Mouse (Mus musculus) testis, postnatal 10 days (tissue): ENCODE measurements around the gene Atad5.
"Not testable (repeated sequence)": the region's sequence is repeated elsewhere in the genome, so short reads cannot be mapped to it uniquely, and the experiment has no call there.

Experiments used
- DNase-seq: peaks from one replicate; pipeline ENCODE4 v3.0.0; 2021; ENCODE audit warnings: low spot score

Gene Atad5

DNA sequence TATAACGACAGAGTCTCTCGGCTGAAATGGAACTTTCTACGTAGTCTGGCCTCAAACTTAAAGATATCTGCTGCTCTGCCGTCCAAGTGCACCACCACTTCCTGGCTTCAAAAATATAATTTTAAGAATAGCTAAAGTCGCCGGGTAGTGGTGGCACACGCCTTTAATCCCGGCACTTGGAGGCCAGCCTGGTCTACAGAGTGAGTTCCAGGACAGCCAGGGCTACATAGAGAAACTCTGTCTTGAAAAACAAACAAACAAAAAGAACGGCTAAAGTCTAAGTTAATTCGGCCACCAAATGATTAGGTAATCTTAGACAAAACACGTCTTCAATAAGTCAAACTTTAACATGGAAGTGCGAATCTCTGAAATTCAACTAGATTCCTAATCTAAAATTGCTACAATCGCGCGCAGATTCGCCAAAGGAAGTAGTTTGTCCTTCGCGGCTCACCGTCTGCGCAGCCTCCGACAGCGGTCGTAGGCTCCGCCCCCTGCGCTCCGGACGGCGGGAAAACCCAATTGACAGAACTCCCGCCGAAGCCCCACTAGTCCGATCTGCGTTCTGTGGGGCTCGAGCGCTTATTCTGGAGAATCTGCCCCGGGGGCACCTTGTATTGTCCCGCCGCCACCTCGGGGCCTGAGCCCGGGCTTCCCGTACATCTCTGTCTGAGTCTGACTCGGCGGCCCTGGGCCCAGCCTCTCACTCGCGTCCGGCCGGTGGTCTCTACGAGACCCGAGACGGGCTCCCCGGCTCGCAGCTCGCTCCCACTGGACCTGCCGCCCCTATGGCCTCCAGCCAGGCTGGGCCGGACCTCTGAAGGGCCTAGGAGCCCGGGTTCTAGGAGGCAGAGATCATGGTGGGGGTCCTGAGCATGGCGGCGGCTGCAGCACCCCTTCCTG lies at the start of gene Atad5:
Atad5 (plus strand) TSS at position 484 of the 900 bp plus-strand sequence.
- peak; percentile 97 for DNase-seq

DNA sequence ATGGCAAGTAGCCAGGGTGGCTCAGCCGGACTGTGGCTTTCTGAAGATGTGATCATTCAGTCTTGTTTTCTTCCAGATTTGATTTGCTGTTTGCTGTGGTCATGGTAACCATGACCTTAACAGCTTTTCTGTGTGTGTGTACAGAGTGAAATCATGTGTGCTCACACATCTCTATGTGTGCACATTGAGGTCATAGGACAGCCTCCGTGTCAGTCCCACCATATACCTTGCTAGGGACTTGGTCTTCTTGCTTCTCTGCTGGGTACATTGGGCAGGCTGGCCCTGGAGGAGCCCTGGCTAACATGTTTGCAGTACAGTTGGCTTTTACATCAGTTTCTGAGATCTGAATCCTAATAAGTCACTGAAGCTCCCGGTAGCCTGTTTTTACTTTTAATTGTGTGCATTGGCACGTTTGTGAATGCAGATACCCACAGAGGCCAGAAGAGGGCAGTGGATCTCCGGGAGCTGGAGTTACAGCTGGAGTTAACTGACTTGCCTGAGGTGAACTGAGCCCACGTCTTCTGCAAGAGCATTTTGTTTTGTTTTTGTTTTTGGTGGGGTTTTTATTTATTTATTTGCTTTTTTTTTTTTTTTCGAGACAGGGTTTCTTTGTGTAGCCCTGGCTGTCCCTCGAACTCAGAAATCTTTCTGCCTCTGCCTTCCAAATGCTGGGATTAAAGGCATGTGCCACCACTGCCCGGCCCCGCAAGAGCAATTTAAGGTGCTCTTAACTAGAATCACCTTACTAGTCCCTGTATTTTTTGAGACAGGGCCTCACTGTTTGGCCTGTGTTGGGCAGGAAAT lies 46.4 kb upstream of the Atad5 start:
- peak; percentile 54 for DNase-seq

DNA sequence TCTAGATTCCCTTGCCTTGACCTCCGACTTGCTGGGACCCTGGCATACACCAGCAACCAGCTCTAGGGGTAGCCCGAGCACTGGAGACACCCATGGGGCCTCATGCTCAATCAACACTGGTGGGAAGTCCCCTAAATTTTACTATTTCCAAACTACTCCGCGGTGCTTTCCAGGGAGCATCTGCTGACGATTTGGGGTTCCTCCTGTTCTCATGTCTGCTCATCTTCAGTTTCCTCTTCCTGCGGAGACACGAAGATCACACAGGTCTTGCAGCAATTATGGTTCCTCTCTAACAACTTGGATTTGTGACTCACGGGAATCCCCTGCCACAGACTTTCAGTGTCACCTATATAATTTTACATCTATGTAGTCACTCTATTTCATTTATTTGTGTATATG lies 45.8 kb upstream of the Atad5 start:
- no peak for DNase-seq

DNA sequence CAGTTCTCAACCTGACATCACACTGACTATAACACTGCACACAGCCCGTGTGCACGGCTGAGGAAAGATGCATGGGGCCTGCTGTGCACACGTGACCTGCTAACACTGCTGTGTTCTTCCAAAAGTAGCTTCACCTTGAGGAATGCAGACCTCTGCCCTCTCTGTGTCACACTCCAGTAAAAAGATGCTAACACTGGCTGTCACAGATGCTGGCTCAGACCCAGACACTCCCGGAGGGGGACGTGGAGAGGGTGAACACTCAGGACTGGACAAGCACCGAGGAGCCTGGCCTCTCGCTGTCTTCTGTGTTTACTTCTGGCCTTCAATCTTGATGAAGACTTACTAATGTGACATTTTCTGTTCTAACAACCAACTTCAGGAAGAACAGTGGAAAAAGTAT lies 42.3 kb upstream of the Atad5 start:
- DNase-seq = no peak

DNA sequence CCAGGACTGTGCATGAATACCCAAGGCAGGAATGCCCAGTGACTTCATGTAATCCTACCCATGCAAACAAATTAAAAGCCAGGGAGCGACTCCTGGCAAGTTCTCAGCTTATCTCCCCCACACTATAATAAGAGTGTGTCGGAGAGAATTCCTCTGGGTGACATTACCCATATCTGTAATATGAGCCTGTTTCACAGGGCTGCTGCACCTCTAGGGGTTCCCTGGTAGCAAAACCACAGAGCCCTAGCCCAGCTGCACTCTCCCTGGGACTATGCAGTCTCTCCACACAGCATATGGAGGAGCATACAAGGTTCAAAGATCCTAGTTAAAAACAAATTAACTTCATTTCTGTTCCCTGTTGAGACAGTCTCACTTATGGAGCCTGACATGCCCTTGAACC lies 39.1 kb upstream of the Atad5 start:
- DNase-seq = no peak

DNA sequence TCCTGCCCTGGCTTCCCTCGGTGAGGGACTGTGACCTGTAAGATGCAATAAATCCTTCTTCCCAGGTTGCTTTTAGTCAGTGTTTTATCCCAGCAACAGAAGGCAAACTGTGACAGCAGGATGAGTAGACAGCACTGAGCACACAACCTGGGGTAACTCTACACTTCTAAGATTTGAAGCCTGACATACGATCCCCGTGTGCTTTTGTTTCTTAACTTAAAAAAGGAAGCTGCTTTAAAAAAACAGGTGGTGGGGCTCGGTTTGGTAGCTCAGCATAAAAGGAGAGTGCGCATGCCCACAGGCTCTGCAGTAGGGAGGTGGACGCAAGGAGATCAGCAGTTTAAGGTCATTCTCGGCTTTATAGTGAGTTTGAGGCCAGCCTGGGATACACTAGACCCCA lies 36.7 kb upstream of the Atad5 start:
- DNase-seq = no peak

DNA sequence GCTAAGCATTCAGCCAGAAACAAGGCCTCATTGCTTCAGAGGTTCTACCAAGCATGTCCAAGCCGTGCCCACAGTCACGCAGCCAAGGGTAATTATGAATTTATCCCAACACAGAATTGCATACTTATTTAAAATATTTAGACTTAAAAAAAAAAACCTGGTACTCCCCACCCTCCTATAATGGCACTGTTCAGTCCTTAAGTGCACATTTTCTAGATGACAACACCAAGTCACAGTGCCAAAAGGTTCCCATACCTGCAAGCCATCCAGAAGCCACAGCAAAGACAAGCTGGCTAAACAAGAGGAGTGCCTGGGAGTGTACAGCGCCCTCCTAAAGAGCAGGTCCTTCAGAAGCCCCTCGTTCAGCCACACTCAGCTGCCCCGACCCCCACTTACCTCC lies 36.0 kb upstream of the Atad5 start:
- DNase-seq = no peak

DNA sequence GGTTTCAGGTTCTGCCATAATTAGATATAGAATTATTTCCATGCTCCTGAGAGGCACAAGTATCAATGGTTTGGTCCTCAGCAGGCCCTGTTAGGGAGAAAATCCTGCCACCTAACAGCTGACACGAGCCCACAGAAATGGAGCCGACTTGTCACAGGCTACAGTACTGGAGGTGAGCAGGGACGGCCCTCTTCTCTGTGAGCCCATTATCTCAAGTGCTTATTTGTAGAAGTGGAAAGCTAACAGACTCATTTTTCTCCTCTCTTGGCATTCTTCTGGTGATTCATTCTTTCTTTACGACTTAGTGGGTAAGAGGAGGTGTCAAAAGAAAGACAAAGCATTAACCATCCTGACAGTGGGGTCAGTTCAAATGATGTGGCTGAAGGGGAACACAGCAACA lies 34.5 kb upstream of the Atad5 start:
- DNase-seq = no peak

DNA sequence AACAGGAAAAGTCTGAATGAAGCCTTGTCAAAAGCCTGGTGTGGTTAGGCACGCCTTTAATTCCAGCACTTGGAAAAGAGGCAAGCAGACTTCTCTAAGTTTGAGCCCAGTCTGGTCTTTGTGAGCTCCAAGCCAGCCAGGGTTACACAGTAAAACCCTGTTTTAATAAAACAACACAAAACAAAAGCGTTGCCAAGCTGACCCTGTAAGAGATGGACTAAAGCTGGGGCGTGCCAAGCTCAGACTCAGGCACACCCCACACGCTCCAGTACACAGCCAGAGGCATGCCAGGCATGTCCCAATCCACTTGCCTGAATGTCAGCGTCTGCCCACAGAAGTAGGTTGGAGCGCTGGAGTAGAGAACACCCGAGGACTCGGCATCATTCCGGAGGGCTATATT lies 33.1 kb upstream of the Atad5 start:
- DNase-seq = no peak

DNA sequence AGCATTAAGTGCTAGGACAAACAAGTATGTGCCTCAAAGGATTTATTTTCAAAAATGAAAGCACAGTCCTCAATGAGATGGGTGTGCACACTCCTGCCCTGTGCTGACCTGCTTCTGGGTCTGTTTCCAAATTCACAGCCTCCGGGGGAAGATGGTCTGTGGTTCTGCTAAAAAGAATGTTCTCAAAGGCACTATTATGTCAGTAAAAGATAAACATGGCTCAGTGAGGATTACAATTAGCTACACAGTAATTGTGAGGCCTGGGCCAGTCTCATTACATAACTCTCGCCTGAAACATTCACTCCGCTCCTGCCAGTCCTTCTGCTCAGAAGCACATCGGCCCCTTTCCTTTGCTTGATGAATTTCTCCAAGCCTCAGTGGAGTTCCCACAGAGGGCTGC lies 27.0 kb upstream of the Atad5 start:
- DNase-seq = peak; percentile 54

DNA sequence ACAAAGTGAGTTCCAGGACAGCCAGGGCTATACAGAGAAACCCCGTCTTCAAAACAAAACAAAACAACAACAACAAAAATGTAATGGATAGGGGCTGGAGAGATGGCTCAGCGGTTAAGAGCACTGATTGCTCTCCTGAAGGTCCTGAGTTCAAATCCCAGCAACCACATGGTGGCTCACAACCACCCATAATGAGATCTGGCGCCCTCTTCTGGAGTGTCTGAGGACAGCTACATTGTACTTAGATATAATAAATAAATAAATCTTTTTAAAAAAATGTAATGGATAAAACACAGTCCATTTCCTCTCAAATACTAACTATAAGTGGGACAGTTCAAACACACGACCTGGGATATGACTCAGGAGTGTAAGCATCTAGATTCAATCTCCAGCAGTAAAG lies 22.8 kb upstream of the Atad5 start:
- DNase-seq = not testable (repeated sequence)

DNA sequence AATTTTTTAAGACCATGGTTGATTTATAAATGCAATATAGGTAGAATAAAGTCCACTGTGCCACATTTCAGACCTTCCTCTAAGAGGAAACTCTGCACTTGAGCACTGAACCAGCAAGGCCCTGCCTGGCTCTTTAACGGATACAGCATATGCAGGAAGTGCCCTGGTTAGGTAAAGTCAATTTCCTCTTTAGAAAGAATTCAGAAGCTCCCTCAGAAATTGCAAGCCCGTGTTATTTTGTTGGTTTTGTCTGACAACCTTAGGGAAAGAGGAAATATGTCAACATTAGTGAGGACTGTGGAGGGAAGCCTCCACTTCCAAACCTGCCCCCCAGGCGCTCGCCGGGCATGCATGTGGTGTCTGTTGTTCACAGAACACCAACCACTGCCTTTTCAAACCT lies 21.6 kb upstream of the Atad5 start:
- no peak for DNase-seq

DNA sequence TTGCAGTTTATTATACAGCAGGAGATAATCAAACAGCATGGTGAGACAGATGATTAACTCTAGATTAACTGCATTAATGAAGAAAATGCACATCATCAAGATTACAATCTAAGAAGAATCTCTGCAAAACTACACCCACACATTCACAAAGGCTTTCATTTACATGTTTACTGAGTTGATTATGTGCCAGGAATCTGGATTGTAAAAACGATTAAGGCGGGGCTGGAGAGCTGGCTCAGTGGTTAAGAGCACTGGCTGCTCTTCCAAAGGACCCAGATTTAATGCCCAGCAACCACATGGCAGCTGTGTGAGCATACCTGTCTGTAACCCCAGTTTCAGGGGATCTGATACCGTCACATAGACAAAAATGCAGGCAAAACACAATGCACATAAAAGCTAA lies 19.4 kb upstream of the Atad5 start:
- no peak for DNase-seq

DNA sequence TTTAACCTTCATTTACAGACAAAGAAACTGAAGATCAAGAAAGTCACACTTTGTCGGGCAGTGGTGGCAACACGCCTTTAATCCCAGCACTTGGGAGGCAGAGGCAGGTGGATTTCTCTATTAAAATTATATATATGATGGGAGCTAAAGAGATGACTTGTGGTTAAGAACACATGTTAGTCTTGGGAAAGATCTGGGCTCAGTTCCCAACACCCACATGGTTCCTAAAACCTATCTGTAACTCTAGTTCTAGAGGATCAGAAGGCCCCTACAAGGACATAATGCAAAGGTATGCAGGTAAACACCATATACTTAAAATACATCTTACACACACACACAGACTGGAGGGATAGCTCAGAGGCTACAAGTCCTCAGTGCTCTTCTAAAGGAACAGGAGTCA lies 18.2 kb upstream of the Atad5 start:
- no peak for DNase-seq

DNA sequence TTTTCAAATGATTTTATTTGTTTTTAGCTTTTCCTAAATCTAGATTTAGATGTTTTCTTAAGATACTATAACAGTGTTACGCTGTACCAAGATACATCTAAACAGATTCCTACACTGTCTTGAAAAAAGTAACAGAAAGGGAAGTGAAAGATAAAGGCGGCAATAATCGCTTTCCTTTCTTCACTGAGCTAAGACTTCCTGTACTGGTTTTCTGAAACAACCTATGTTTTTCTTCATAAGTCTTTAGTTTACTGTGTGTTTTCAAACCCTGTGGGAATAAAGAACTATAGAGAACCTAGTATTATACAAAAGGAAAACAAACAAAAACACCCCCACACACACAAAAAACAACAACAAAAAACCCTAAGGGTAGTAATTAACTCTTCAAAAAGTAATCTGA lies 16.8 kb upstream of the Atad5 start:
- DNase-seq = no peak

DNA sequence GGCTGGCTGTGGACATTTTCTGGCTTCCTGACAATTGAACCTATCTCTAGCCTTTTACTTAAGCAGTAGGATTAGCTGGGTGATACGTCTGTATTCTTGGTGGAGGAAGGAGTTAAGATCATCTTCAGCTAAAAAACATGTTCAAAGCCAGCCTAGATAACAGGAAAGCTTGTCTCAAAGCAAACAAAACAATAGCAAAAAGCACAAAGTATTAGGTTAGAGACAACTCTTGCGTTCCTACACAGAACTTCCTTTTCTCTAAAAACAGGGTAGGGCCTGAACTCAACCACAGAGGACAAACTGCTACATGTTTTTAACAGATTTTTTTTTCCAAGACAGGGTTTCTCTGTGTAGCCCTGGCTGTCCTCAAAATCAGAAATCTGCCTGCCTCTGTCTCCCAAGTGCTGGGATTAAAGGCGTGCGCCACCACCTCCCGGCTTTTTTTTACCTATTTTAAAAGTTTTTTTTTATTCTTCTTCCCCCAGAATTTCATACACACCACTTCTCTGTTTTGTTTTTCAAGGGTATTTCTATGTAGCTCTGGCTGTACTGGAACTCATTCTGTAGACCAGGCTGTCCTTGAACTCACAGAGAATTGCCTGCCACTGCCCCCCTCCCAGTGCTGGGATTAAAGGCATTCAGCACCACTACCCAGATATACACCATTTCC lies 13.5 kb upstream of the Atad5 start:
- no peak for DNase-seq

DNA sequence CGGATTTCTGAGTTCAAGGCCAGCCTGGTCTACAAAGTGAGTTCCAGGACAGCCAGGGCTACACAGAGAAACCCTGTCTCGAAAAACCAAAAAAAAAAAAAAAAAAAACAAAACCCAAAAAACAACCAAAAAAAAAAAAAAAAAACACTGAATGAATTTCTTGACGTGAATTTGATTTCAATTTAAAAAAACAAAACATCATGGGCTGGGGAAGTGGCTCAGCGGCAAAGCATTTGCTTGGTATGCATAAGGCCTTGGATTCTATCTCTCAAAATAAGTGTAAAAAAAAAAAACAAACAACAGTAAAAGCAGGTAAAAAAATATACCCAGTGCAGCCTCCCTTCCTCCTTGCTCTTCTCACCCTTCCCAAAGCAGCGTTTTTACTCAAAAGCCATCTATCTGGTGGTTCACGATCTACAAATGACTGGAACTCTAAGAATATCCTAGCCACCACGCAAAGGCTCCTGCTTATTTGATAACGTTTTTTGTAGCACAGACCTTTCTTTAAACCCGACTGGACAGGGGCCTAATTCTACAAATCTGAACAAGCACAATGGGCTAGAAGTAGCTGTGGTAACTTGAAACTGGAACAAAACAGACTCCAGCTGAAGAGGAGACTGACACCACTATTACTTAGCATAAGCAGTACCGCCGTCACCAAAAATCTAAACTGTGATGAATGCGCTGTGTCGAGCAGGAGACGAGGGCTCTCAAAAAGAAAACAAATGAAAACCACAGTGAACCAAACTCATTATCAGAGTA lies 11.2 kb upstream of the Atad5 start:
- no peak for DNase-seq

DNA sequence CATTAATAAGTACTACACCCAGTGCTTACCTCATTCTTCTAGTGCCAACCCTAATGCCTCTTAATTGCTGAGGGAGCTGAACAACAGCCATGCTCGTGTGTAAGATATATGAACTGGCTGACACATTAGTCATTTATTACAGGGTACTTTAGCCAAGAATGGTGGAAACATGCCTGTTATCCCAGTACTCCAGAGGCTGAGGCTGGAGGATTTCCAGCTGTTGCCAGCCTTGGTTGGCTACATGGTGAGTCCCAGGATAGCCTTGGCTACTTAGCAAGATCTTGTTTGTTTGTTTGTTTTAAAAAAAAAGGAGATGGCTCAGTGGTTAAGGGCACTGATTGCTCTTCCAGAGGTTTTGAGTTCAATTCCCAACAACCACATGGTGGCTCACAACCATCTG lies 10.4 kb upstream of the Atad5 start:
- no peak for DNase-seq

DNA sequence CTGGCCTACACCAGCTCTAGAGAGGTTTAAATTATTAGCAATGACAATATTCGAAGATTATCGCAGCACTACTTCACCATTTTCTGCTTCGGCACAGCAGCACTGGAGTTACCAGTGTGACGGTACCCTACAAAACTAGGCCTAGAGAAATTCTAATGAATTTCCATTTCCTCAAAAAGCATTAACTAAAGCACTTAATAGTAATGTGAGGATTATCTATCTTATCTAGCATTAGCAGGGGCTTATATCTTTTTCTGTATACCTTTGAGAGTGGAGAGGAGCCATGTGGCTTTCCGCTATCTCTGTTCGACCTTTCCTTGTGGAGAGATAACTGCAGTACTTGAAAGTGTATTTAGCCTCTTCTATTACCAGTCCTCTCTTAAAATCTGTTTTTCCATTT lies 9.4 kb upstream of the Atad5 start:
- no peak for DNase-seq

DNA sequence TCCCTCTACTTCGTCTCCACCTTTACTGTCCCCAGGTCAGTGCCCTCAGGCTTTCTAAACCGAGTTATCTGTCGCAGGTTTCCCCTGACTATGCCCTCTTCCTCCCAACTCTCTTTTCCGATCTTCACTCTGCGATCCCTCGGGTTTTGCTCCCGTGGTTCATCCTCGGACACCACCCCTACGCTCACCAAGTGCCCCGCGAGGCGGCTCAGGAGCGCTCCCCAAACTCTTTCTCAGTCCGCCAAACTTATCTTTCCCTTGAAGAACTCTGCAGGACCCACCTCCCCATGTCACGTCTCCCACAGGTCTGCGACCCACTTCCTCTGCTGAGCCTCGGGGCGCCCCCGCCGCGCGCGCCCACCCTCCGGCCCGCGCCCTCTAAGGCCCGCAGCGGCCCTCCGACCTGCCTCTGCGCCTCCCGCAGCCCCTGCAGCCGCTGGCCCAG lies 8.8 kb upstream of the Atad5 start:
- no peak for DNase-seq

DNA sequence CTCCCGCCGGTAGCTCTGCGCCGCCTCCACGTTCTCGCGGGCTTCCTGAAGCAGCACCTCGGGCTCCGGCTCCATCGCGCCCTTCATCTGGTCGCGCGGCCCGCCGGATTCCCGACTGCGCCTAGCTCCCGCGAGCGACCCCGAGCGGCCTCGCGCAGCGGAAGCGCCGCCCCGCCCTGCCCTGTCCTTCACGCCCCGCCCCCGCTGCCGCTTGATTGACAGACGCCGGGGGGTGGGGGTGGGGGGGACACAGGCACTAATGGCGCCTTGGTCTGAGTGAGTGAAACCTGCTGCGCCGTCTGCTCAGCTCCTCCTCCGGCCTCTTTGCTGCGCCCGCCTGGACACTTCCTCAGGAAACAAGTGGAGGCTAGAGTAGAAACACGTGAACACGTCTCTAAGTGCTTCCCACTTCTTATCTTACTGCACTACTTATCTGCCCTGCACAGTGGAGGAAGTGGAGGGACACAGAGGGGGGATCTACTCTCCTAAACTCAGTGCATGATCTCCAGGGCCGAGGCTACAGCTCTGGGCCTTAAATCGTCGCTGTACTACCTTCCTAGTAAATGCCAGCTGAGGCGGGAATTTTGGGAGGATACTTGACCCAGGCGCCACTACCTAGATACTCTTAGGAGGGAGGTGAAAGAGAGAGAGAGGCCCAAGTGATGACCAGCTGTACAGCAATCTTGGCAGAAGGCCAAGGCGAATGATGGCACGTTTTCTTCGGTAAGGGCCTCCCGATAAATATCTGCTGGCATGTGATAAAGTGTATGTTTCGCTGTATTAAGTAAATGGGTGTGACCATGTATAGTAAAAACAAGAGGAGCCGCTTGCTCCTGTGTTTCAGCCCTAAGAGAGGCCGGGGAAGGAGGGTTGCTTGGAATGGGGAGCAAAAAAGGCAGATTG lies 8.1 kb upstream of the Atad5 start, which contains the start of gene Crlf3:
Crlf3 (minus strand) TSS at position 166 of the 903 bp plus-strand sequence.
- peak; percentile 99 for DNase-seq
